Comparison of ENCODE assay signal across 17 mouse cellular contexts in the genomic region with DNA sequence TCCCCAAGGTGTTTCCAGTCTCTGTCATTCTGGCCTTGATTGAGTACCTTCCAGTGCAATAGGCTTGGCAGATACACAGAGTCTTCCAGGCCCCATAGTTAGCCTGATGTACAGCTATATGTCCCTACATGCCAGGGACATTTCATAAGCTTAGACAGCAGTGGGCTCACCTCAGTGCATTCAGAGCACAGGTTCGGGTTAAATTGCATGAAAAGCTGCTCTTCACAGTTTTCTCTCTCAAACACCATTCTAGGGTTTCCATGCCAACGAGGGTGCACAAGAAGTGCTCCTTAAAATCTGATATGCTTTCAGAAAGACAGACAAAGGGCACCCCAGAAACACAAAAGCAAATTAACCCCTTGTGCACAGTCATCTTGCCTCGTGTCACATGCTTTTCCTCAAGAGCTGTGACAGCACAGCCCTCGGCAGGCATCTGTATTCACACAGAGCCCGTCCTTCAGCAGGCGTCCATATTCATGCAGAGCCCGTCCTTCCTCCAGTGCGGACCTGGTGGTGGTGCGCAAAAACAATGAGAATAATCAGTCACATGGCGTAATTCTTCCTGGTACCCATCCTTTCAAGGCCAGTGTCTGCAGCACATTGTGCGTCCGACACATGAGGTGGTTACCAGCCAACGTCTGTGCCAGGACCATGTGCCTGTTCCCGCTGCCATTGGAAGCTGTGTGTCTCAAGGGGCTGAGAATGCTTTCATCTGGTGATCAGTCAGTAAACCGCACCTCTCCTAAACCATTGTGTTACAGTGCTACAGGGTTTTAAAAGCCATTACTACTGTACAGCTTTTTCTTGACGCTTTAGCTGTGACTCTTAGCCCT. TPM values are rescaled to one million over a fixed set of nuclear protein-coding genes. Genes with fewer than 3 reads are reported as not detected.
DNase-seq lines count a peak whose midpoint lies in the region; ATAC-seq and TF ChIP-seq lines count a peak whose summit lies in the region.
"Had no signal": no experiment of that assay in that cellular context is flagged by ENCODE, and none has a peak within 500 bp of the region (broad histone marks: within the 10 kb centered on the region; RNA-seq: fewer than 3 reads in every experiment).

No protein-coding gene starts in this region.

- WGBS in embryonic facial prominence, embryonic 11.5 days, result 78% methylated on average over 16 of the region's 16 CpGs
- whole genome bisulfite sequencing in embryonic facial prominence, embryonic 10.5 days, result 81% methylated on average over 16 of the region's 16 CpGs
- WGBS in hindbrain, embryonic 12.5 days, result 33% methylated on average over 16 of the region's 16 CpGs
- WGBS in midbrain, embryonic 16.5 days, result 28% methylated on average over 16 of the region's 16 CpGs

- DNase-seq in embryonic facial prominence, embryonic 11.5 days (ENCODE audit: low spot score), result no peak
- no peak for DNase-seq in embryonic facial prominence, embryonic 10.5 days (ENCODE audit: low spot score)
- peak; percentile 70 for DNase-seq in brain, embryonic 14.5 days (ENCODE audit: low read depth)
- no peak for DNase-seq in testis, postnatal 10 days (ENCODE audit: low spot score)
- no peak for DNase-seq in left cerebral cortex, adult 18-20 months (ENCODE audit: low spot score in 2 of 2)
- no peak for DNase-seq in gastrocnemius, postnatal 14 days
- DNase-seq: heart, adult 11 months; heart, postnatal 14 days; lung, postnatal 4 days; right cerebral cortex, adult 18-20 months; thymus, adult 18-20 months had no signal

- no peaks in the 10 kb centered on the region; the same call in 1 of the 2 replicates for H3K36me3 ChIP-seq in embryonic facial prominence, embryonic 11.5 days (replicated peaks; ENCODE audit: control insufficient read depth, insufficient read depth, low read depth, low read length)
- H3K36me3 ChIP-seq in embryonic facial prominence, embryonic 10.5 days (replicated peaks), result peaks cover 94% of the 10 kb centered on the region
- H3K36me3 ChIP-seq in hindbrain, embryonic 12.5 days, result peaks cover 63% of the 10 kb centered on the region
- peaks cover 25% of the 10 kb centered on the region for H3K36me3 ChIP-seq in midbrain, embryonic 16.5 days (ENCODE audit: control insufficient read depth, insufficient read depth, low read length)

- H3K4me3 ChIP-seq in embryonic facial prominence, embryonic 11.5 days (ENCODE audit: low read depth, low read length), result no peak overlapping the region
- H3K4me3 ChIP-seq in embryonic facial prominence, embryonic 10.5 days, result no peak overlapping the region
- no peak overlapping the region for H3K4me3 ChIP-seq in hindbrain, embryonic 12.5 days
- no peak overlapping the region for H3K4me3 ChIP-seq in midbrain, embryonic 16.5 days (ENCODE audit: low read depth, low read length)
- H3K4me3 ChIP-seq: myocyte had no signal

- H3K9ac ChIP-seq in embryonic facial prominence, embryonic 11.5 days (replicated peaks; ENCODE audit: low read length), result no peak overlapping the region
- H3K9ac ChIP-seq in hindbrain, embryonic 12.5 days, result no peak overlapping the region
- peak overlapping the region; percentile 44 for H3K9ac ChIP-seq in midbrain, embryonic 16.5 days (ENCODE audit: low read depth, low read length)

- no peaks in the 10 kb centered on the region for H3K27me3 ChIP-seq in embryonic facial prominence, embryonic 11.5 days (ENCODE audit: control insufficient read depth, insufficient read depth, low read length)
- no peaks in the 10 kb centered on the region for H3K27me3 ChIP-seq in embryonic facial prominence, embryonic 10.5 days (replicated peaks; ENCODE audit: low read depth, poor library complexity, severe bottlenecking)
- H3K27me3 ChIP-seq in hindbrain, embryonic 12.5 days, result no peaks in the 10 kb centered on the region
- no peaks in the 10 kb centered on the region for H3K27me3 ChIP-seq in midbrain, embryonic 16.5 days (ENCODE audit: control insufficient read depth, insufficient read depth, low read depth, low read length)

- intact Hi-C loops in gastrocnemius, postnatal 14 days (cut with DNase I; ENCODE audit: low total_unique reads), result no loop called here

- 0 out of 2 replicates have a peak, but pooled peaks have one; percentile 12 for ATAC-seq in embryonic facial prominence, embryonic 11.5 days (replicated peaks; ENCODE audit: insufficient number of reproducible peaks, low FRiP score, low TSS enrichment, low read depth)
- ATAC-seq in hindbrain, embryonic 12.5 days (ENCODE audit: low FRiP score), result peak; percentile 69
- ATAC-seq in midbrain, embryonic 16.5 days, result peak; percentile 66

- no peaks in the 10 kb centered on the region for H3K9me3 ChIP-seq in embryonic facial prominence, embryonic 11.5 days (replicated peaks; ENCODE audit: control insufficient read depth, low read length)
- H3K9me3 ChIP-seq in embryonic facial prominence, embryonic 10.5 days, result no peaks in the 10 kb centered on the region
- no peaks in the 10 kb centered on the region for H3K9me3 ChIP-seq in hindbrain, embryonic 12.5 days (replicated peaks)
- no peaks in the 10 kb centered on the region for H3K9me3 ChIP-seq in midbrain, embryonic 16.5 days (replicated peaks; ENCODE audit: control insufficient read depth, low read length, poor library complexity, severe bottlenecking)

- H3K4me1 ChIP-seq in embryonic facial prominence, embryonic 11.5 days (ENCODE audit: control insufficient read depth, insufficient read depth, low read length), result no peaks in the 10 kb centered on the region
- H3K4me1 ChIP-seq in embryonic facial prominence, embryonic 10.5 days, result 0 out of 2 replicates have a peak, but pooled peaks cover under 1% of the 10 kb centered on the region
- H3K4me1 ChIP-seq in hindbrain, embryonic 12.5 days, result peaks cover 17% of the 10 kb centered on the region
- H3K4me1 ChIP-seq in midbrain, embryonic 16.5 days (ENCODE audit: control insufficient read depth, insufficient read depth, low read length), result peaks cover 20% of the 10 kb centered on the region

- H3K27ac ChIP-seq in embryonic facial prominence, embryonic 11.5 days (replicated peaks; ENCODE audit: low read depth, low read length), result no peak overlapping the region
- no peak overlapping the region for H3K27ac ChIP-seq in embryonic facial prominence, embryonic 10.5 days (replicated peaks)
- peak overlapping the region; percentile 4 for H3K27ac ChIP-seq in hindbrain, embryonic 12.5 days
- H3K27ac ChIP-seq in midbrain, embryonic 16.5 days (ENCODE audit: low read length), result peak overlapping the region; percentile 76

- TF ChIP-seq POLR2A in brain, embryonic 14.5 days (IDR thresholded peaks at IDR 0.05; ENCODE audit: borderline replicate concordance, extremely low read depth, insufficient read depth, insufficient read length, poor library complexity, severe bottlenecking), result no peak

- TF ChIP-seq CTCF in brain, embryonic 14.5 days (IDR thresholded peaks at IDR 0.05; ENCODE audit: borderline replicate concordance, extremely low read depth, insufficient read depth, insufficient read length), result no peak

- no peak overlapping the region for H3K4me2 ChIP-seq in embryonic facial prominence, embryonic 11.5 days (ENCODE audit: low read depth, low read length)
- H3K4me2 ChIP-seq in hindbrain, embryonic 12.5 days (replicated peaks), result no peak overlapping the region
- peak overlapping the region; percentile 23 for H3K4me2 ChIP-seq in midbrain, embryonic 16.5 days (ENCODE audit: low read length)

RNA-seq across cellular contexts. Expression of gene Tex29, which starts 9.8 kb away (rescaled TPM):
- not detected in 2 replicates for polyA plus RNA-seq in embryonic facial prominence, embryonic 11.5 days (2014; fragmentation: Nextera tagmentation; extraction: Ambion mirVana)
- not detected in 2 replicates for polyA plus RNA-seq in embryonic facial prominence, embryonic 10.5 days (2016; fragmentation: Nextera tagmentation; extraction: Ambion mirVana)
- polyA plus RNA-seq in brain, embryonic 14.5 days (2012; rRNA removed), result 0.12 TPM in 1 of 2 replicates, not detected in the other
- polyA plus RNA-seq in hindbrain, embryonic 12.5 days (2016; fragmentation: Nextera tagmentation; extraction: Ambion mirVana), result 0.27 TPM in 1 of 2 replicates, not detected in the other
- 0.23 and 0.36 TPM in 2 replicates for polyA plus RNA-seq in midbrain, embryonic 16.5 days (2015; fragmentation: Nextera tagmentation; extraction: Ambion mirVana)
- total RNA-seq in left cerebral cortex, adult 18-20 months (2021), result not detected
- total RNA-seq in gastrocnemius, postnatal 14 days (2021), result not detected
- total RNA-seq: ES-E14; heart, postnatal 14 days had no signal
- polyA plus RNA-seq: cerebellum, adult 2 months; liver, embryonic 16.5 days; myocyte had no signal

Comparison
In these comparisons a context has a peak if more than half of its experiments do, and no peak if none do; other contexts are left out.
1. ATAC-seq: peak in every context shown above with its lines; median percentile 69 in hindbrain, embryonic 12.5 days; 66 in midbrain, embryonic 16.5 days; 12 in embryonic facial prominence, embryonic 11.5 days.
2. H3K27ac ChIP-seq: peak in hindbrain, embryonic 12.5 days (single experiment) and midbrain, embryonic 16.5 days (single experiment); none in embryonic facial prominence, embryonic 11.5 days (single experiment) and embryonic facial prominence, embryonic 10.5 days (single experiment).